Mouse (Mus musculus) hindbrain, embryonic 12.5 days (tissue): ENCODE measurements around the gene Camta1. TPM values are rescaled to one million over a fixed set of nuclear protein-coding genes. Genes with fewer than 3 reads are reported as not detected.
A peak's percentile ranks its signal among the peaks of the same experiment; 100 is the strongest.

Source experiments
- ATAC-seq: fragments of 200-750 bp; cut with Nextera tagmentation; 2 replicates; pipeline ENCODE4 v1.8.0; 2017; ENCODE audit warnings: moderate TSS enrichment; ENCODE audit not compliant: low FRiP score
- H3K27ac ChIP-seq: fragments of 300-500 bp; sonication (generic); 2 replicates; pipeline ENCODE4 v1.5.1; 2016; ENCODE audit warnings: mild to moderate bottlenecking
- H3K27me3 ChIP-seq: fragments of 300-500 bp; sonication (generic); 2 replicates; pipeline ENCODE4 v1.6.1; 2016; ENCODE audit warnings: mild to moderate bottlenecking
- H3K36me3 ChIP-seq: fragments of 300-500 bp; sonication (generic); 2 replicates; pipeline ENCODE4 v1.6.1; 2016; ENCODE audit warnings: mild to moderate bottlenecking
- H3K4me1 ChIP-seq: fragments of 300-500 bp; sonication (generic); 2 replicates; pipeline ENCODE4 v1.6.1; 2016
- H3K4me2 ChIP-seq: fragments of 300-500 bp; sonication (generic); replicated peaks from 2 replicates; pipeline ENCODE4 v1.6.1; 2016; ENCODE audit warnings: mild to moderate bottlenecking
- H3K4me3 ChIP-seq: fragments of 300-500 bp; sonication (generic); 2 replicates; pipeline ENCODE4 v1.5.1; 2016; ENCODE audit warnings: mild to moderate bottlenecking
- H3K9ac ChIP-seq: fragments of 300-500 bp; sonication (generic); 2 replicates; pipeline ENCODE4 v1.6.1; 2016; ENCODE audit warnings: mild to moderate bottlenecking, moderate library complexity
- H3K9me3 ChIP-seq: fragments of 300-500 bp; sonication (generic); replicated peaks from 2 replicates; pipeline ENCODE4 v1.6.1; 2016; ENCODE audit warnings: mild to moderate bottlenecking
- WGBS: fragments of 180-500 bp; shearing (Covaris S2); methylation state at CpG from one replicate; pipeline ENCODE4 v1.1.7; 2016; 5-methylcytosine and 5-hydroxymethylcytosine counted together
- polyA plus RNA-seq: library from polyadenylated mRNA; unstranded; fragments of >200 nt; fragmentation: Nextera tagmentation; extraction: Ambion mirVana; gene quantifications from 2 replicates; pipeline ENCODE4 v1.2.1, GENCODE M21; 2016

The Camta1 gene
- polyA plus RNA-seq, 1 experiment from 2014 or later: 136 TPM

GRCm38 (mm10) chr4:151234981-151235380 lies 626.7 kb downstream of the Camta1 start:
- WGBS: 81% methylated on average over 4 of the region's 4 CpGs
- H3K9ac ChIP-seq: no peak overlapping the region
- no peak for ATAC-seq

GRCm38 (mm10) chr4:151232028-151232427 lies 629.6 kb downstream of the Camta1 start:
- Histone ChIP-seq H3K27me3 (peaks cover 4% of the 10 kb centered on the region; the same call in 1 of the 2 replicates), H3K4me2 (no peak overlapping the region), H3K9ac (no peak overlapping the region), H3K4me1 (peaks cover 3% of the 10 kb centered on the region), H3K4me3 (no peak overlapping the region), H3K9me3 (no peaks in the 10 kb centered on the region), H3K36me3 (no peaks in the 10 kb centered on the region), H3K27ac (no peak overlapping the region)
- no peak for ATAC-seq
- WGBS: 69% methylated on average over 3 of the region's 3 CpGs

More at GRCm38 (mm10) chr4:151234981-151235380, 626.7 kb downstream of the Camta1 start:
- H3K36me3 ChIP-seq: no peaks in the 10 kb centered on the region
- no peak overlapping the region for H3K4me3 ChIP-seq
- H3K27ac ChIP-seq: no peak overlapping the region
- no peaks in the 10 kb centered on the region; the same call in 1 of the 2 replicates for H3K27me3 ChIP-seq
- H3K4me1 ChIP-seq: no peaks in the 10 kb centered on the region
- H3K9me3 ChIP-seq: no peaks in the 10 kb centered on the region
- no peak overlapping the region for H3K4me2 ChIP-seq

DNA sequence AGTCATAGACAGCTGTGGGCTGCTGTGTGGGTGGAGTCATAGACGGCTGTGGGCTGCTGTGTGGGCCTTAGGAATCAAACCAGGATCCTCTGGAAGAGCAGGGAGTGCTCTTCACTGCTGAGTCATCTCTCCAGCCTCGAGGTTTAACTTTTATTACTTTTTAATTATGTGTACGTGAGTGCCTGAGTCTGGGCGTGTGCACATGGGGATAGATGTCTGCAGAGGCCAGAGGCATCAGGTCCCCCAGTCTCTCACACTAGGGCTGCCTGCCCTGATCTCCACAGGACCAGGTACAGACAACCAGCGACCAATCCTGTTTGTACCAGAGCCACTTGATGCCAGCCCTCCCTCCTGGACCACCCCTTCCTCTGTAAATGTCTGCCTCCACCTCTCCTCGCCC lies 632.6 kb downstream of the Camta1 start:
- Histone ChIP-seq H3K9ac (no peak overlapping the region), H3K27ac (no peak overlapping the region), H3K9me3 (no peaks in the 10 kb centered on the region), H3K4me3 (no peak overlapping the region), H3K4me2 (no peak overlapping the region), H3K36me3 (no peaks in the 10 kb centered on the region), H3K4me1 (peaks cover 12% of the 10 kb centered on the region), H3K27me3 (peaks cover 9% of the 10 kb centered on the region)
- ATAC-seq: no peak
- 76% methylated on average over 6 of the region's 6 CpGs for WGBS

- 16% methylated on average over 9 of the region's 9 CpGs for WGBS
- Histone ChIP-seq H3K4me2 (no peak overlapping the region), H3K9me3 (no peaks in the 10 kb centered on the region), H3K4me1 (peaks cover 25% of the 10 kb centered on the region), H3K27ac (no peak overlapping the region), H3K36me3 (no peaks in the 10 kb centered on the region), H3K9ac (no peak overlapping the region), H3K27me3 (peaks cover 13% of the 10 kb centered on the region), H3K4me3 (no peak overlapping the region)
- ATAC-seq: no peak
Observed at GRCm38 (mm10) chr4:151226496-151226895, 635.2 kb downstream of the Camta1 start.

- Histone ChIP-seq H3K9me3 (no peaks in the 10 kb centered on the region), H3K27ac (no peak overlapping the region), H3K4me3 (no peak overlapping the region), H3K4me1 (peaks cover 25% of the 10 kb centered on the region), H3K9ac (no peak overlapping the region), H3K27me3 (peaks cover 13% of the 10 kb centered on the region), H3K36me3 (no peaks in the 10 kb centered on the region), H3K4me2 (no peak overlapping the region)
- no peak for ATAC-seq
- 84% methylated on average over 12 of the region's 12 CpGs for WGBS
Observed at GRCm38 (mm10) chr4:151224017-151224416, 637.7 kb downstream of the Camta1 start.

DNA sequence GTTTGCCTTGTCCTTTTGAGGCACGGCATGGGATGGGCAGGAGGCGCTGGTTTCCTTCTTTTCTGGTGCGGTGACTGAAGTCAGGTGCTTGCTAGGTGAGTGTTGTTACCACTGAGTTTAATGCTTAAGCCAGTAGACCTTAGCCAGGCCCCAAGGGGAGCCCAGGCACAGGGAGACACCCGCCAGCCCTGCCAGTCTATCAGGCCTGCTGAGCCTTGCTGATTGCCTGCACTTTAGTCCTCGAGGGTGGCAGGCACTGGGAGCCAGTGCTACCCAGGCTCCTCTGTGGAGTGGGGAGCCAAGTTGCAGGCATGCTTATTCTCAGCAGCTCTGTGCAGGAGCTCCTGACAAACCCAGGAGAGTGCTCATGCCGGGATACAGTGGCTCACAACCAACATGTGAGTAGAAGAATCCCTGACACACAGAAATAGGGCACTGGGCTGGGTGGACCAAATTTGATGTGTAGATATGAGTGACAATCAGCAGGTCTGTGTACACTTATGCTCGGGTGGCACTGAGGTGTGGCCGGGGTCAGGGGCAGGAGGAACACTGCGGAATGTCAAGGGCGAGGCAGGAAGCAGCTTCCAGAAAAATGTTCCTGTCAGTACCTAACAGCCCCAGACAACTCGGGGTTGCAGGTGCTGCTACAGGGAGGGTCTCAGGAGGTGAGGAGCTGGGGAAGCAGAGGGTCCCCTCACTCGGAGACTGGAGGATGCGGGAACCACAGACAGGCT lies 638.2 kb downstream of the Camta1 start:
- no peak for ATAC-seq
- H3K9ac ChIP-seq: no peak overlapping the region
- no peak overlapping the region for H3K27ac ChIP-seq
- H3K4me2 ChIP-seq: no peak overlapping the region
- H3K4me1 ChIP-seq: peaks cover 25% of the 10 kb centered on the region
- no peak overlapping the region for H3K4me3 ChIP-seq
- H3K9me3 ChIP-seq: no peaks in the 10 kb centered on the region
- 79% methylated on average over 13 of the region's 13 CpGs for WGBS
- H3K27me3 ChIP-seq: peaks cover 13% of the 10 kb centered on the region
- no peaks in the 10 kb centered on the region for H3K36me3 ChIP-seq

DNA sequence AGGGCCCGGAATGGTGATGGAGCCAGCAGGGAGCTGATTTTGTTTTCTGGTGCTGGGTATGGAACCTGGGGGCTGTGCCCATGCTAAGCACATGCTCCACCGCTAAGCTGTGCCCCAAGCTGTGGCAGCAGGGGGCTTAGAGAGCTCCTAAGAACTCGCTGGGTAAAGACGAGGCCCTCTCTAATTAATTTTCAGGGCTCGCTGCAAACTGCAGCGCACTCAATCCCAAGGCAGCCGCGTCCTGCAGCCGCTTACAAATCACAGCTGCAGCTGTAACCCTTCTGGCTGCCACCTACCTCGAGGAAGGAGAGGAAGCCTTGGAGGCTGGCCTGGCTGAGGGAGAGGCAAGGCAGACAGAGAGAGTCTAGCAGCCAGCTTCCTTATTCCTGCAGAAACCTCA lies 639.0 kb downstream of the Camta1 start:
- no peak overlapping the region for H3K4me2 ChIP-seq
- no peak overlapping the region for H3K4me3 ChIP-seq
- H3K9me3 ChIP-seq: no peaks in the 10 kb centered on the region
- H3K4me1 ChIP-seq: peaks cover 25% of the 10 kb centered on the region
- peak overlapping the region; percentile 64 for H3K27ac ChIP-seq
- no peaks in the 10 kb centered on the region for H3K36me3 ChIP-seq
- ATAC-seq: 0 out of 2 replicates have a peak, but pooled peaks have one; percentile 26
- 9% methylated on average over 10 of the region's 10 CpGs for WGBS
- peak overlapping the region; percentile 44; the same call in 1 of the 2 replicates for H3K9ac ChIP-seq
- H3K27me3 ChIP-seq: peaks cover 8% of the 10 kb centered on the region

- Histone ChIP-seq H3K9ac (no peak overlapping the region), H3K9me3 (no peaks in the 10 kb centered on the region), H3K4me3 (no peak overlapping the region), H3K4me2 (no peak overlapping the region), H3K36me3 (no peaks in the 10 kb centered on the region), H3K27ac (peak overlapping the region; percentile 5; the same call in 1 of the 2 replicates), H3K4me1 (peaks cover 18% of the 10 kb centered on the region), H3K27me3 (0 out of 2 replicates have a peak, but pooled peaks cover 3% of the 10 kb centered on the region)
- 70% methylated on average over 15 of the region's 15 CpGs for WGBS
- ATAC-seq: 0 out of 2 replicates have a peak, but pooled peaks have one; percentile 45
Observed at GRCm38 (mm10) chr4:151216553-151217292, 645.0 kb downstream of the Camta1 start.

GRCm38 (mm10) chr4:151215866-151216265 lies 645.8 kb downstream of the Camta1 start:
- Histone ChIP-seq H3K9me3 (no peaks in the 10 kb centered on the region), H3K9ac (no peak overlapping the region), H3K4me3 (no peak overlapping the region), H3K27me3 (0 out of 2 replicates have a peak, but pooled peaks cover 3% of the 10 kb centered on the region), H3K36me3 (no peaks in the 10 kb centered on the region), H3K4me2 (no peak overlapping the region), H3K4me1 (peaks cover 18% of the 10 kb centered on the region), H3K27ac (peak overlapping the region; percentile 5; the same call in 1 of the 2 replicates)
- no peak for ATAC-seq
- WGBS: 55% methylated on average over 4 of the region's 4 CpGs

DNA sequence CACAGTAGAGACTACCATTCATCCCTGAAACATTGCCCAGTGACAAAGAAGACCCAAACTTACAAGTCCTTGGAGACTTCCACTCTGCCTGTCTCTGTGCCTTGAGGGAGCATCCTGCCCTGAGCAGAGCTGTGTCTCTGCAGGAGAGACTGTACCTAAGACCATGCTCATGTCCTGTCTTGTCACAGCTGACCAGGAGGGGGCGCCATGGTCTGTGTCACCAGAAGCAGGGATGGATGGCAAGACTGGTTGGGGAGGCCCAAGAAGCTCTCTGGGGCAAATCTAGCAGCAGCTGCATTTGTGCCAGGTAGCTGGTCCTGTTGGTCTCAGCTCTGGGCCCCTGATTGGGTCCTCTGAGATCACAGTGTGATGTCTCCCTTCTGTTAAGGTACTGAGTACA lies 646.5 kb downstream of the Camta1 start:
- H3K9me3 ChIP-seq: no peaks in the 10 kb centered on the region
- no peaks in the 10 kb centered on the region for H3K36me3 ChIP-seq
- H3K27ac ChIP-seq: no peak overlapping the region
- 0 out of 2 replicates have a peak, but pooled peaks cover 3% of the 10 kb centered on the region for H3K27me3 ChIP-seq
- H3K9ac ChIP-seq: no peak overlapping the region
- ATAC-seq: no peak
- WGBS: 29% methylated on average over 1 of the region's 1 CpGs
- peaks cover 18% of the 10 kb centered on the region for H3K4me1 ChIP-seq
- H3K4me2 ChIP-seq: no peak overlapping the region
- no peak overlapping the region for H3K4me3 ChIP-seq

GRCm38 (mm10) chr4:151213475-151213874 lies 648.2 kb downstream of the Camta1 start:
- 62% methylated on average over 11 of the region's 11 CpGs for WGBS
- peaks cover 18% of the 10 kb centered on the region for H3K4me1 ChIP-seq
- no peaks in the 10 kb centered on the region for H3K9me3 ChIP-seq
- H3K4me2 ChIP-seq: no peak overlapping the region
- no peak overlapping the region for H3K9ac ChIP-seq
- H3K4me3 ChIP-seq: no peak overlapping the region
- H3K27me3 ChIP-seq: 0 out of 2 replicates have a peak, but pooled peaks cover 3% of the 10 kb centered on the region
- no peak overlapping the region; the same call in 1 of the 2 replicates for H3K27ac ChIP-seq
- ATAC-seq: no peak
- no peaks in the 10 kb centered on the region for H3K36me3 ChIP-seq

DNA sequence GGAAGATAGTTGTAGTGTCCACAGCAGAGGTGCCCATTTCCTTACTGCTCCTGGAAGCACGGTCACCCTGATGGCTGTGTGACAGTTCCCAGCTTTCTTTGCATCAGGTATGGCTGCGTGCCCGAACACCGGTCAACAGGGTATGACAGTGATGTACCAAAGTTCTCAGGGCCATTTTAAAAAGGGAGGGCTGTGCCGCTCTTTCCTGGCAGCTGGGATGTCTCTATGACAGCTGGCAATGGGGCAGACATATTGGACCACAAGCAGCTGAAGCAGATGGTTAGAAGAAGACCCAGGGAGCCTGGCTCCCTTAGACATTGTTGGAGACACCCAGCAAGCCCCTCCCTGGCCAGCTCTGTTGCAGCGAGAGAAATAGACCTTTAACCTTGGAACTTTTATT lies 649.7 kb downstream of the Camta1 start:
- 90% methylated on average over 6 of the region's 6 CpGs for WGBS
- no peaks in the 10 kb centered on the region for H3K9me3 ChIP-seq
- no peak overlapping the region for H3K4me2 ChIP-seq
- H3K27ac ChIP-seq: no peak overlapping the region
- no peaks in the 10 kb centered on the region for H3K36me3 ChIP-seq
- H3K4me1 ChIP-seq: peaks cover 24% of the 10 kb centered on the region
- 0 out of 2 replicates have a peak, but pooled peaks cover 3% of the 10 kb centered on the region for H3K27me3 ChIP-seq
- no peak overlapping the region for H3K4me3 ChIP-seq
- no peak overlapping the region for H3K9ac ChIP-seq
- no peak for ATAC-seq
